Mouse (Mus musculus): Measurements from ENCODE around the gene Fbxo34.

DNA sequence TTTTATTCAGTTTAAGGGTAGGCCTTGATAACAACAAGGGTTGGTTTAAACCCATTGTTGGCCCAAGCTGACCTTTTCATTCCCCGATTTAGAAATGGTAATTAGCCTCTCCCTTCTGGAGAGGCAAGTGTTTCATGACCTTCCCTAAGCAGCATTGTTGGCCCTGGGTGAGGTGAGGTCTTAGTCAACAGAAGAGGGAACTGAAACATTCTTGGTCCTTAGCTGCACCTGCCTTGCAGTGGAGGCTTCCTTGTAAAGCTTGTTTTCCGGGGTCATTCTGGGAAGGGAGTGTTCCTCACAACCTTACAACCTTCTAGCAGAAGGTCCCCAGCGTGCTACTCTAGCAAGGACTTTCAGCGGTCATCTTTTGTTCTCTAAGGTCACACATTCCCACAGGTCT lies 122.5 kb downstream of the Fbxo34 start:
- TF ChIP-seq CTCF (IDR thresholded peaks at IDR 0.05; ENCODE audit: low read depth) (no peak), EP300 (optimal IDR thresholded peaks at IDR 0.05) (no peak)
